Mouse (Mus musculus) midbrain, postnatal 0 days (tissue): ENCODE data around the gene Poln. TPM values are rescaled to one million over a fixed set of nuclear protein-coding genes. Genes with fewer than 3 reads are reported as not detected.

ENCODE experiments used
- ATAC-seq: fragments of 200-750 bp; cut with Nextera tagmentation; 2 replicates; pipeline ENCODE4 v1.8.0; 2017; ENCODE audit warnings: moderate number of reproducible peaks, mild to moderate bottlenecking, moderate TSS enrichment, moderate library complexity; ENCODE audit not compliant: low FRiP score
- DNase-seq: peaks from one replicate; pipeline ENCODE4 v3.0.0-alpha.2; 2015; ENCODE audit warnings: low spot score
- H3K27ac ChIP-seq: fragments of 300-500 bp; sonication (generic); 2 replicates; pipeline ENCODE4 v1.5.1; 2014; ENCODE audit warnings: low read depth, mild to moderate bottlenecking, low read length, mixed read lengths
- H3K27me3 ChIP-seq: fragments of 300-500 bp; sonication (generic); 2 replicates; pipeline ENCODE4 v1.6.1; 2014; ENCODE audit warnings: low read length, control low read depth, mixed read lengths; ENCODE audit not compliant: insufficient read depth
- H3K36me3 ChIP-seq: fragments of 300-500 bp; sonication (generic); 2 replicates; pipeline ENCODE4 v1.6.1; 2014; ENCODE audit warnings: low read length, control low read depth, mixed read lengths; ENCODE audit not compliant: insufficient read depth
- H3K4me1 ChIP-seq: fragments of 300-500 bp; sonication (generic); 2 replicates; pipeline ENCODE4 v1.6.1; 2014; ENCODE audit warnings: mild to moderate bottlenecking, control low read depth, antibody characterized with exemption, low read length, mixed read lengths; ENCODE audit not compliant: insufficient read depth
- H3K4me2 ChIP-seq: fragments of 300-500 bp; sonication (generic); 2 replicates; pipeline ENCODE4 v1.6.1; 2014; ENCODE audit warnings: low read depth, mild to moderate bottlenecking, low read length, mixed read lengths; ENCODE audit not compliant: poor library complexity, severe bottlenecking
- H3K4me3 ChIP-seq: fragments of 300-500 bp; sonication (generic); 2 replicates; pipeline ENCODE4 v1.5.1; 2014; ENCODE audit warnings: low read depth, mild to moderate bottlenecking, low read length, moderate library complexity
- H3K9ac ChIP-seq: fragments of 300-500 bp; sonication (generic); replicated peaks from 2 replicates; pipeline ENCODE4 v1.6.1; 2014; ENCODE audit warnings: mild to moderate bottlenecking, low read length, moderate library complexity, mixed read lengths; ENCODE audit not compliant: poor library complexity, severe bottlenecking
- H3K9me3 ChIP-seq: fragments of 300-500 bp; sonication (generic); 2 replicates; pipeline ENCODE4 v1.6.1; 2016; ENCODE audit warnings: low read length, control low read depth
- CTCF ChIP-seq: IDR thresholded peaks from 2 replicates; pipeline ENCODE4 v1.5.1; 2016; ENCODE audit warnings: antibody characterized with exemption, mild to moderate bottlenecking
- WGBS: fragments of 180-500 bp; shearing (Covaris S2); extraction: QIAGEN DNeasy Blood & Tissue Kit; methylation state at CpG from one replicate; pipeline ENCODE4 v1.1.7; 2014; 5-methylcytosine and 5-hydroxymethylcytosine counted together
- polyA plus RNA-seq: library from polyadenylated mRNA; unstranded; fragments of >200 nt; fragmentation: Nextera tagmentation; extraction: Ambion mirVana; gene quantifications from 2 replicates; pipeline ENCODE4 v1.2.1, GENCODE M21; 2015
- total RNA-seq: library from RNA; depleted of rRNA; stranded (reverse); fragments of >200 nt; gene quantifications from 2 replicates; pipeline ENCODE4 v1.2.3, GENCODE M21; 2014

The Poln gene
- total and polyA plus RNA-seq, 2 experiments from 2014 or later: 0.05 to 0.67 TPM

DNA sequence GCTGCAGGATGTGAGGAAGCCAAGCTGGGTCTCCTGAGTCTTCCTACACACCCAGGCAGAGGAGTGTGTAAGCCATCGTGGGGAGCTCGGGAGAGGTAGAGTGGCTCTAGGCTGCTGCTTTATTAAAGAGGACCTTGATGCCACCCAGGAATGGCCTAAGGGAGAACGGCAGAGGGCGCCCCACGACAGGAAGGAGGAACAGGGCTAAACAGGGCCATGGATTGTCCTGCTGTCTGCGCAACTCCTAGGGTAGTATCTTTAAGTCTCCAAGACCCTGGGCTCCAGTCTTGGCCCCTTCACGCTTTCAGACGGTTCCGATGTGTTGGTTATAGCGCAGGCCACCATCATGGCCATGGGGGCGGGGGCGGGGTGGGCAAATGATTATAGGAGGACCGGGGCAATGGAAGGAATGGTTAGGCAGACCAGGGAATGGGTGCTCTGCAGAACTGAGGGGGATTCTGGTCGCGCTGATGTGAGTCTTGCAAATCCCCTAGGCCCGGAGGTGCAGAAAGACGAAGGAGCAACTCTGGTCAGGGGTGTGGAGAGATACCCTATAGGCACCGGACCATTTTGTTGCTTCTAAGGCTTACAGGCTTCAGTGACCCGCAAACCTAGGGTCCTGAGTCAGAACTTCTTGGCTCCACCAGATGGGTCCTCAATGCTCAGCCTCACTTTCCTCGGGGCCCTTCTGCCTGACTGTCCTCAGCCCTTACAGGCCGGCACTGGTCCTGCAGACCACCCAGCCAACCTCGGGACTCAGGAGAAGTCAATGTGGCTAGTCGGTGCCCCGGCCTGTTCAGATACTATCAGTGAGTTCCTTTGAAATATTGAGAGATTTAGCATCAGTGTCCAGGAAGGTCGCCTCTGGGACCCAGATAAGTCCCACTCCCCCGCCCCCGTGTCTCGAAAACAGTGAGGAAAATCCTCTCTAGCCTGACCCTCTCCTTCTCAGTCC lies 174.3 kb downstream of the Poln start:
- peak overlapping the region; percentile 96 for H3K27ac ChIP-seq
- H3K9ac ChIP-seq: peak overlapping the region; percentile 93
- ATAC-seq (0 out of 2 replicates have a peak, but pooled peaks have one; percentile 1), DNase-seq (peak; percentile 39)
- peaks cover 22% of the 10 kb centered on the region for H3K4me1 ChIP-seq
- TF ChIP-seq CTCF: peak; percentile 70
- no peaks in the 10 kb centered on the region for H3K9me3 ChIP-seq
- peak overlapping the region; percentile 90 for H3K4me3 ChIP-seq
- H3K27me3 ChIP-seq: no peaks in the 10 kb centered on the region
- H3K36me3 ChIP-seq: 0 out of 2 replicates have a peak, but pooled peaks cover 3% of the 10 kb centered on the region
- peak overlapping the region; percentile 82 for H3K4me2 ChIP-seq
- 33% methylated on average over 27 of the region's 28 CpGs for WGBS

- peak within 1 kb of the TSS; percentile 95 for H3K9ac ChIP-seq
- under 1% methylated on average over 83 of the region's 88 CpGs for WGBS
- H3K27me3 ChIP-seq: no peaks in the 10 kb centered on the region
- H3K9me3 ChIP-seq: no peaks in the 10 kb centered on the region
- peak; percentile 94 for DNase-seq
- ATAC-seq: peak; percentile 88
- H3K36me3 ChIP-seq: peaks cover 4% of the 10 kb centered on the region; the same call in 1 of the 2 replicates
- peaks cover 17% of the 10 kb centered on the region; the same call in 1 of the 2 replicates for H3K4me1 ChIP-seq
- peak within 1 kb of the TSS; percentile 80 for H3K4me2 ChIP-seq
- peak within 1 kb of the TSS; percentile 91 for H3K4me3 ChIP-seq
- peak; percentile 73 for TF ChIP-seq CTCF
- peak within 1 kb of the TSS; percentile 97 for H3K27ac ChIP-seq
Measured at GRCm38 (mm10) chr5:33983309-33984121, 185.7 kb downstream of the Poln start, which contains the start of gene Gm1673. Gm1673 (plus strand) TSS chr5:33983433.

DNA sequence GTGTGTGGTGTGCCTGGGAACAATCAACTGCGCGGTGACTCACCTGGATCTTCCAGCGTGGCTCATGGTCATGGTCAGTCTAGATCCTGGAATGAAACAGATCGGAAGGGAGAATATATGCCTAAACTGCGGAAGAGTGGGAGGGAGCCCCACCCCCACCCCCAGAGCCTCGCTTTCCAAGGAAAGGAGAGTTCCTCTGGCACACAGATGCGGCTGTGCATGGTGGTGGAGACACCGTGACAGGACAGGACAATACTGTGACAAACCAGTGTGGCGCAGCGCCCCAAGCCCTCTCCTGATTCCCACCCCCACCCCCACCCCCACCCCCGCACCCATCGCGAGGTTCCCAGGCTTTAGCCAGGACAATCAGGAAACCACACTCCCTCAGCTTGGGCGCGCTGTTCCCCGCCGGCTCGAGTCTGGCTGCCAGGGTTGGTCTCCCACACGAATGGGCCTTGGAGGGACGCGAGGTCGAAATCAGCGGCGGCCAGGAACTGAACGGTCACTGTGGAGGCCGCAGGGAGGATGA lies 186.5 kb downstream of the Poln start:
- Histone ChIP-seq H3K27ac (peak overlapping the region; percentile 97), H3K36me3 (peaks cover 4% of the 10 kb centered on the region; the same call in 1 of the 2 replicates), H3K27me3 (no peaks in the 10 kb centered on the region), H3K9me3 (no peaks in the 10 kb centered on the region), H3K4me1 (peaks cover 17% of the 10 kb centered on the region; the same call in 1 of the 2 replicates), H3K4me2 (peak overlapping the region; percentile 80), H3K9ac (peak overlapping the region; percentile 95), H3K4me3 (peak overlapping the region; percentile 91)
- TF ChIP-seq CTCF: no peak
- ATAC-seq (peak; percentile 64), DNase-seq (peak; percentile 55)
- WGBS: 3% methylated on average over 21 of the region's 26 CpGs

GRCm38 (mm10) chr5:33976267-33976666 lies 193.0 kb downstream of the Poln start:
- no peak overlapping the region for H3K9ac ChIP-seq
- no peaks in the 10 kb centered on the region for H3K4me1 ChIP-seq
- H3K27ac ChIP-seq: no peak overlapping the region
- DNase-seq: no peak
- no peak overlapping the region for H3K4me2 ChIP-seq
- TF ChIP-seq CTCF: no peak
- H3K36me3 ChIP-seq: no peaks in the 10 kb centered on the region
- no peak for ATAC-seq
- no peak overlapping the region for H3K4me3 ChIP-seq
- no peaks in the 10 kb centered on the region for H3K9me3 ChIP-seq
- WGBS: 40% methylated on average over 3 of the region's 3 CpGs
- H3K27me3 ChIP-seq: no peaks in the 10 kb centered on the region

- WGBS: 52% methylated on average over 2 of the region's 2 CpGs
- DNase-seq: no peak
- TF ChIP-seq CTCF: no peak
- Histone ChIP-seq H3K9me3 (no peaks in the 10 kb centered on the region), H3K4me2 (no peak overlapping the region), H3K4me1 (no peaks in the 10 kb centered on the region), H3K27ac (no peak overlapping the region), H3K9ac (no peak overlapping the region), H3K27me3 (no peaks in the 10 kb centered on the region), H3K4me3 (no peak overlapping the region), H3K36me3 (no peaks in the 10 kb centered on the region)
- no peak for ATAC-seq
Measured at GRCm38 (mm10) chr5:33974736-33975135, 194.5 kb downstream of the Poln start.
